Mouse (Mus musculus): ENCODE measurements at regions not wholly inside any gene's neighbourhood (a gene's known extent, or its start where the extent isn't known, plus 50 kb on each side); places are given as distances from the start of the nearest gene placed in this dataset.
"Not testable (repeated sequence)": the region's sequence is repeated elsewhere in the genome, so short reads cannot be mapped to it uniquely, and the experiment has no call there.

- DNase-seq (ENCODE audit: low spot score) = no peak
These were observed 453.3 kb downstream of the Dad1 start for GRCm38 (mm10) chr14:53800508-53801136.

- DNase-seq (ENCODE audit: low spot score) = not testable (repeated sequence)
These were observed 458.7 kb downstream of the Dad1 start for GRCm38 (mm10) chr14:53795160-53795559.

GRCm38 (mm10) chr14:53794527-53794926 is 459.4 kb downstream of the Dad1 start:
- DNase-seq (ENCODE audit: low spot score) = no peak

- DNase-seq (ENCODE audit: low spot score) = not testable (repeated sequence)
These were observed 461.5 kb downstream of the Dad1 start for GRCm38 (mm10) chr14:53792432-53792831.

- DNase-seq (ENCODE audit: low spot score) = not testable (repeated sequence)
These were observed 468.4 kb downstream of the Dad1 start for GRCm38 (mm10) chr14:53785547-53785946.

GRCm38 (mm10) chr14:53777375-53777774 is 476.5 kb downstream of the Dad1 start:
- DNase-seq (ENCODE audit: low spot score) = no peak

GRCm38 (mm10) chr14:53776717-53777116 is 477.2 kb downstream of the Dad1 start:
- peak; percentile 62 for DNase-seq (ENCODE audit: low spot score)

GRCm38 (mm10) chr14:53766501-53766900 is 487.4 kb downstream of the Dad1 start:
- not testable (repeated sequence) for DNase-seq (ENCODE audit: low spot score)

- not testable (repeated sequence) for DNase-seq (ENCODE audit: low spot score)
These were observed 488.0 kb downstream of the Dad1 start for GRCm38 (mm10) chr14:53765918-53766317.

- DNase-seq (ENCODE audit: low spot score) = not testable (repeated sequence)
These were observed 493.3 kb downstream of the Dad1 start for GRCm38 (mm10) chr14:53760578-53760977.

GRCm38 (mm10) chr14:53757782-53758181 is 496.1 kb downstream of the Dad1 start:
- not testable (repeated sequence) for DNase-seq (ENCODE audit: low spot score)

- DNase-seq (ENCODE audit: low spot score) = not testable (repeated sequence)
These were observed 496.8 kb downstream of the Dad1 start for GRCm38 (mm10) chr14:53757095-53757494.

- DNase-seq (ENCODE audit: low spot score) = no peak
These were observed 503.0 kb downstream of the Dad1 start for GRCm38 (mm10) chr14:53750703-53751441.

- not testable (repeated sequence) for DNase-seq (ENCODE audit: low spot score)
These were observed 510.4 kb downstream of the Dad1 start for GRCm38 (mm10) chr14:53743552-53743951.

GRCm38 (mm10) chr14:53742864-53743263 is 511.0 kb downstream of the Dad1 start:
- not testable (repeated sequence) for DNase-seq (ENCODE audit: low spot score)

GRCm38 (mm10) chr14:53741246-53741645 is 512.7 kb downstream of the Dad1 start:
- not testable (repeated sequence) for DNase-seq (ENCODE audit: low spot score)

- DNase-seq (ENCODE audit: low spot score) = not testable (repeated sequence)
These were observed 515.9 kb downstream of the Dad1 start for GRCm38 (mm10) chr14:53737962-53738361.

- not testable (repeated sequence) for DNase-seq (ENCODE audit: low spot score)
These were observed 517.6 kb downstream of the Dad1 start for GRCm38 (mm10) chr14:53736274-53736673.

GRCm38 (mm10) chr14:53731600-53731999 is 522.3 kb downstream of the Dad1 start:
- not testable (repeated sequence) for DNase-seq (ENCODE audit: low spot score)

GRCm38 (mm10) chr14:53729877-53730276 is 524.0 kb downstream of the Dad1 start:
- DNase-seq (ENCODE audit: low spot score) = not testable (repeated sequence)

- not testable (repeated sequence) for DNase-seq (ENCODE audit: low spot score)
These were observed 524.8 kb downstream of the Dad1 start for GRCm38 (mm10) chr14:53729149-53729548.

GRCm38 (mm10) chr14:53726914-53727313 is 527.0 kb downstream of the Dad1 start:
- DNase-seq (ENCODE audit: low spot score) = not testable (repeated sequence)

- not testable (repeated sequence) for DNase-seq (ENCODE audit: low spot score)
These were observed 530.3 kb downstream of the Dad1 start for GRCm38 (mm10) chr14:53723611-53724010.
